Mouse (Mus musculus) kidney, postnatal 10 days (tissue): ENCODE measurements around the gene Sh3bp1.
"Not testable (repeated sequence)": the region's sequence is repeated elsewhere in the genome, so short reads cannot be mapped to it uniquely, and the experiment has no call there.

Experiments
- DNase-seq: peaks from one replicate; pipeline ENCODE4 v3.0.0; 2021; ENCODE audit warnings: mixed read lengths

The Sh3bp1 gene

DNA sequence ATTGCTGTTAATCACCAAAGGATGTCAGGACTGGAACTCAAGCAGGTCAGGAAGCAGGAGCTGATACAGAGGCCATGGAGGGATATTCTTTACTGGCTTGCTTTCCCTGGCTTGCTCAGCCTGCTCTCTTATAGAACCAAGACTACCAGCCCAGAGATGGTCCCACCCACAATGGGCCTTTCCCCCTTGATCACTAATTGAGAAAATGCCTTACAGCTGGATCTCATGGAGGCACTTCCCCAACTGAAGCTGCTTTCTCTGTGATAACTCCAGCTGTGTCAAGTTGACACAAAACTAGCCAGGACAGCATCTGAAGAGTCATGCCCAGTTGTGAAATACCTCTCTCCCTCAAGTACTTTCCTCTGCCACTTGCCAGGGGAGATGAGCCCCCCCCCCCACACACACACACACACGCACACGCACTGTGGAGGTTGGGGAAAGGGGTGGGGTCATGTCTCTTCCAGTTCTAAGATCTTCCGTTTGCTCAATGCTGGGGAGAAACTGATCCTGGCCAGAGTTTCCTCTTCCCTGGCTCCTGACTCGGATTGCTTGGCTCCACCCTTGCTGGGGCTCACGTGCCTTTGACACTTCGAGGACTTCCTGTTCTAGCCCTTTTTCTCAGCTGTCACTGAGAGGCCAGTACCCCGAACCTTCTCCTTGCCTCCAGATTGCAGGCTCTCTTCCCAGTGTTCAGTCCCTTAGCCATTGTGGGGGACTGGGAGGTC is 20.6 kb upstream of the Sh3bp1 start:
- not testable (repeated sequence) for DNase-seq

DNA sequence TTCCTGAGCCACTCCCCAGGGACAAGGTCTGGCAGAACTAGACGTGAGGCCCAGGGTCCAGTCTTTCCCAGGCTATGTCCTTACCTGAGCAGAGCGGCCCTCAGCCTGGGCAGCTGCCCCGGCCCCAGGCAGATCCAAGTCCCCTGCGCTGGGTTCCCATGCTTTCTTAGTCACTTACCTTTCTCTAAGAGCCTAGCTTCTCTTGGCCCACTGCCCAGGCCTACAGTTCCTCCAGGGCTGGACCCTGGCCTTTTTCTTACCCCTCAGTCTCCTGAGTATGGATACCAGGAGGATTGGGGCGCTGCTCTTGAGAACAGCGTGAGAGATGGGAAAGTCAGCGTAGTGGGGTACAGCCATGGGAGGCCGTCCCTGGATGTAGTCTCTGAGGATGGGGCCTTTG is 19.1 kb upstream of the Sh3bp1 start:
- peak; percentile 78 for DNase-seq

- no peak for DNase-seq
These were observed 17.7 kb upstream of the Sh3bp1 start for GRCm38 (mm10) chr15:78881828-78882227.

GRCm38 (mm10) chr15:78889401-78889853 is 10.1 kb upstream of the Sh3bp1 start:
- DNase-seq = no peak

DNA sequence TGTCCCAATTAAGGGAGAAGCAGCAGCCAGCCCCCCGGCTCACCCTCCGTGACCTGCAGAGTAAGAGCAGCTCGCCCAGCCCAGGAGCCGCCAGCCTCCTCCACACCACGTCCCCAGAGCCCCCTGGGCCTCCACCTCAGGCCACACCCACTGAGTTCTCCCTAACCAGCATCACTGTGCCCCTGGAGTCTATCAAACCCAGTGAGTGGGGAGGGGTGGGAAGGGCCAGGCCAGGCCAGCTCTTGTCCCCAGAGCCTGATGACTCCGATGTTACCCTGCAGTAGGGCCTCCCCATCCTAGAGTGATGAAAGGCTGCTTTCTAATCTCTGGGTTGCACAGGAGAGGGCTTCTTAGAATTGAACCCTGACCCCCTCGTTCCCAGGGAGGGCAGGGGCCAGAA is 7.1 kb upstream of the Sh3bp1 start:
- no peak for DNase-seq

DNA sequence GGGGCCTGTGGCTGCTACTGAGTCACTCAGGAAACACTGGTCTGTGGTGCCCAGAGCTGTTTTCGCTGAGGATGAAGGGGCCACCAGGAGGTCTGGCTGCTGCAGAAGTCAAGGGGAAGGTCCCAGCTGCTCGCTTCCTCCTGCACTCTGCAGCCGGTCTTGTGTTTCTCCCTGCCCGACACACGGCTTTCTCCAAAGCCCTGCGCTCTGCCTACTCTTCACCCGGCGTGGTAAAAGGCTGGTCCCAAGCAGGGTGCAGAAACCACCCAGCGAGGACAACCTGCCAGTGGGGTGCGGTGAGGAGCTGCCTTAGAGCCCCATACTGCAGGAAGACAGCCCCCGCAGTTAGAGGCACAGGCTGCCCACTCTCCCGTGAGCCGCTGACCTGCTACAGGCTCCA is 4.8 kb upstream of the Sh3bp1 start:
- DNase-seq = no peak

DNA sequence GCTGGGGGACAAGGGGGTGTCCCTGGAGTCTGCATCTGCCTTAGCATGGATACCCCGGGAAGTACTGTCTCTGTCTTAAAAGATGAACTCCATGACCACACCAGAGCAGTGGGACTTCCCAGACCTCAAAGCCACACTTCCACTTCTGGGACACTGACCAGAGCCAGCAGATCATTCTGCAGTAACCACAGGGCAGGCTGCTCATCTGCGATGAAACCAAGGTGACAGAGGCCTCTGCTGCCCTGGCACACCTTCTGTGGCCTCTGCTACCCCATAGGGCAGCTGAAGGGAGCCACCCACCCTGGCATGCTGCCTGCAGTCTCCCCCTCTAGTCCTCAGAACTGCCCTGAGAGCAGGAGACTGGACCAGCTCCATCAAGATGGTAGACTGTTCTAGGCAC is 3.8 kb upstream of the Sh3bp1 start:
- DNase-seq = no peak

- no peak for DNase-seq
These were observed 3.4 kb upstream of the Sh3bp1 start for GRCm38 (mm10) chr15:78896149-78896548.

DNA sequence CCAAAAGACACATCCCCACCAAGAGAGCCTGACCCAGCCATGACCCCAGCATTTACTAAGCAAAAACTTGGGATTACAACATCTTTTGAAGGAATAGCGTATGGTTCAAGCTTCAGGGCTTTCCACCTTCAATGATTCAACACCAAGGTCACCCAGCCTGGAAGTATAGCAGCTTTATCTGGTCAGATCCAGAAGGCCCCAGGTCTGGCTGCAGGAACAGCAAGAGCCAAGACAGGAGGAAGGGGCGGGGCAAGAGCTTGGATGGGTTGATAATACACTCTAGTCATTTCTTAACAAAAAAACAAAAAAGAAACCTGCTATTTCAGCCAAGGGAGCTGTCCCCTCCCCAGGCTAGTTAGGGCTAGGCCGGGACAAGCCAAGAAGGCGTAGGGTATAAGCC is 2.1 kb upstream of the Sh3bp1 start:
- no peak for DNase-seq

DNA sequence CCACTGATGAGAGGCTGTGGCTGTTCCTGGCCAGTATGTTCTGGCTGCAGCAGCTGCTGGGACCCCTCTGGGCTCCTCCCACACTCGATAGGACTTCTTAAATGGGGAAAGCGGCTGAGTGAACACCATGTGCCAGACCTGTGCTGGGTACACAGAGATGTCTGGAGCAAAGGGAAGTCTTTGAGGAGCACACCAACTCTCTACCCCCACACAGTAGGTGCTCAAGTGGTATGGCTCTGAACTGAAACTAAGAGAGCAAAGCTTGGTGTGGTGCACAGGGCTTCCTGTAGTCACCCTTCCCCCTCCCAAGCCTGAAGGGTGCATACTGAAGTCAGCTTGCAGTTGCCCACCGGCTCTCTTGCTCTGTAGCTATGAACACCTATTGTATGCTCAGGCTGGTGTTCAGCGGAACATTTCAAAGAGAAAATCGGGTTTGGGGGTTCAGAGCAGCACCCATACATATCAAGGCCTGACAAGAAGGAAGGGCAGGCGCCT is 1.0 kb upstream of the Sh3bp1 start:
- no peak for DNase-seq

DNA sequence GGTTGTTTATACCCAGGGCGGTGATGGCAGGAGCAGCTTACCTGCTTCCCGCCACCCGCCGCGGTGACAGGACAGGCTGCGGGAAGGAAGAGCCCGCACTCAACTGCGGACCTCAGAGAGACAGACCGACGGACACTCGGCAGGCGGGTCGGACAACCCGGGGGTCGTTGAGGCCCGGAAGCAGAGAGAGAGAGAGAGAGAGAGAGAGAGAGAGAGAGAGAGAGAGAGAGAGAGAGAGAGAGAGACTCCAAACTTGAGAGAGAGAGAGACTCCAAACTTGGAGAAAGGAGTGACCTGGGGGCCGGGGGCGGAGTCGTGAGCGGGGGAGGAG is 194 bp upstream of the Sh3bp1 start, which contains the start of gene Gm49510:
Gm49510 (plus strand) TSS at position 259 of the 331 bp plus-strand sequence.
- DNase-seq = no peak

DNA sequence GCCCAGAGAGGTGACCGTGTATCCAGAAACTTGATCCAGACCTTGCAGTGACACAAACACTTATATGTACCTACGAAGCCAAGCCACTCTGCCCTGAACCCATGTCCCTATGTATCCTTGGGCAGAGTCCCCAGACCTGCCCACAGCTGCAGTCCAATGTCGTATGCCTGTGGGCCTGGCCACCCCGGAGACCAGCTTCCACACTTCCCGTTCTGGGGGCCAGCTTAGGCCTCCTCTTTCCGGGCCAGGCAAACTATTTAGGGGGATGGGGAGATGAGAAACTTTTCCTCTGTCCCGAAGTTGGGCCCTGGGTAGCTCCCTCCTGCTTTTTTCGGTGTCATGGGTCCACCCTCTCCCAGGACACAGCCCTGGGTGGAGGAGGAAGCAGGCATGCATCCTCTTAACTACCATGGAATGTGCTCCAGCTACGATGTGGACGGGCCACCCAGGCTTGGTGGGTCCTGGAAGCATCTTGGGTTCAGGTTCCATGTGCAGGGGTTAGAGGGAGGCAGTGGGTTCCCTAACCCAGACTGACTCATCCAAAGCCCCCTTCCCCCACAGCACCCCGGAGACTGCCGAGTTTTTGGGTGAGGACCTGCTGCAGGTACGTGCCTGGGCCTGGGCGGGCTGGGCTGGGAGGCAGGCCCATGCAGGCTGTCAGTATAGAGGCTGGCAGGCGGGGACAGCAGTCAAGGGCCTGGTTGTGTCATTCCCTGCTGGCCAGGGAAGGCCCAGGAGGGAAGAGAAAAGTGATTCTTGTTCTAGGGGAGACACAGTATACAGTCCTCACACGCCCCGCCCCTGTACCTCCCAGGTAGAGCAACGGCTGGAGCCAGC is 1.2 kb downstream of the Sh3bp1 start:
- peak; percentile 32 for DNase-seq

- DNase-seq = no peak
These were observed 1.8 kb downstream of the Sh3bp1 start for GRCm38 (mm10) chr15:78901422-78901789.

- DNase-seq = peak; percentile 90
These were observed 3.7 kb downstream of the Sh3bp1 start for GRCm38 (mm10) chr15:78903243-78903642.

DNA sequence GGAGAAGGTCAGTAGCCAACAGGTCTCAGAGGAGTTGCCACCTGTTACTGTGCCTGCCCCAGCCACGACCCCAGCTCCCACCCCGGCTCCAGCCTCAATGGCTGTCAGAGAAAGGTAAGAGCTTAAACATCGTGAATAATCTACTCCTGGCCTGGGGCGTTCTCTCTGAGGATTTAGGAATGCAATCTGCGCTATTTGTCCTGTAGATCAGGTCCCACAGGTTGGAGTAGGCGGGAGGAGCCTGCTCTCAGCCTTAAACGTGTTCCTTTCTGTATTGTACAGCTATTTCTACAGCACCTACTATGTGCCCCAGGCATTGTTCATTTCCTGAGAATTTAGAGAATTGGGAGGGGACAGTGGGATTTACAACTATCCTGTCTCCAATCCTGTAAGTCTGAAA is 8.8 kb downstream of the Sh3bp1 start:
- DNase-seq = no peak

- DNase-seq = no peak
These were observed 9.4 kb downstream of the Sh3bp1 start for GRCm38 (mm10) chr15:78908982-78909381.

GRCm38 (mm10) chr15:78912040-78912439 is 12.5 kb downstream of the Sh3bp1 start:
- DNase-seq = peak; percentile 76

GRCm38 (mm10) chr15:78913632-78914090 is 14.1 kb downstream of the Sh3bp1 start, which contains the start of gene Pdxp:
TSS of gene Pdxp (plus strand) at chr15:78913919.
- peak; percentile 98 for DNase-seq

GRCm38 (mm10) chr15:78914091-78914822 is 14.7 kb downstream of the Sh3bp1 start:
- DNase-seq = peak; percentile 64

DNA sequence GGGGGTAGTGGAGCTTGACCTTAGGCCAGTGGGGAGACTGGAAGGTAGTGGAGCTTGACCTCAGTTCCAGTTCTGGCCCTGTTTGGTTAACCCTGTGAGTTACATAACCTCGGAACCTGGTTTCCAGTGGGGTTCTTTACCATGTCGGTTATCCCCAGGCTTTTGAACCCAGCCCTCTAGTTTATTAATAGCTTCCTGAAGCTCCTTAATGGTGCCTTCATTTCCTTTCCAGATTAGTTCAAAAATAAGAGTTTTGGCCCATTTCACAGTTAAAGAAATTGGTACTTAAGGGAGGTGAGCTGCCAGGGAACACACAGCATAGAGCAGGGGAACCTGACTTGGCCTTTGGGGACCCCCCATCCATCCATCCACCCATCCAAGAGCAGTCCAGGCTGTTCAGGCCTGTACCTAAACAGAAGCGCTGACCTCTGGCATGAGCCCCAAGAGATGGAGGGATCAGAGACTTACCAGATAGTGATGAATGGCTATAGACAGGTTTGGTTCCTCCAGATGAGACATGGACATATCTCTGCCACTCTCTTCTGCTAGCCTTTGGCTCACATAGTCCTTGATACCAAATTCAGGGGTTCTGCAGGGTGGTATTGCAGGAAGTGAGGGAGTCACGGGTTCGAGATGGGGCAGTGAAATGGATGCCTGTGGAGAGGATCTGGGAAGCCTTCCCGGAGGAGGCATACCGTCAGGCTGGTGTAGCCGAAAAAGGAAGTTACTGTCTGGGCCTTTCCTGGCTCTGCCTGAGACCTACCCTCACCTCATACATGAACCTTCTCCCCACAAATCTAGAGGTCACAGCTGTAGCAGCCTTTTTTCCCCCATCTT is 15.5 kb downstream of the Sh3bp1 start:
- no peak for DNase-seq

GRCm38 (mm10) chr15:78915660-78916017 is 16.1 kb downstream of the Sh3bp1 start:
- peak; percentile 81 for DNase-seq
